Mouse (Mus musculus) heart, postnatal 10 days (tissue): Measurements from ENCODE around the gene Cyp4x1. TPM values are rescaled to one million over a fixed set of nuclear protein-coding genes. Genes with fewer than 3 reads are reported as not detected.
A peak's percentile ranks its signal among the peaks of the same experiment; 100 is the strongest.

ENCODE experiments used
- DNase-seq, 2 experiments: peaks; one replicate each; pipeline ENCODE4 v3.0.0; 2021
- intact Hi-C: fragments of 180-260 bp; cut with DNase I; formaldehyde crosslinking; loops from one replicate; pipeline ENCODE4 v1.15.1; 2025
- total RNA-seq, 2 experiments: library from RNA; stranded (reverse); gene quantifications; 2 replicates each; pipeline ENCODE4 v1.2.3; 2021

Cyp4x1 gene
- total RNA-seq, 2 experiments from 2014 or later: not detected

- intact Hi-C loops: no loop called here
- no peak for DNase-seq
Observed at GRCm38 (mm10) chr4:115091806-115092205, 42.3 kb downstream of the Cyp4x1 start.

- intact Hi-C loops: no loop called here
- no peak for DNase-seq
Observed at GRCm38 (mm10) chr4:115090592-115090991, 43.5 kb downstream of the Cyp4x1 start.

- intact Hi-C loops: loop anchor here (5.0 kb wide), 1 partner anchor 91 kb away; no protein-coding TSS in a partner anchor
- no peak for DNase-seq
Observed at GRCm38 (mm10) chr4:115088611-115089338, 45.3 kb downstream of the Cyp4x1 start, which contains the start of gene Pdzk1ip1. Pdzk1ip1 (plus strand) TSS chr4:115088708.

- intact Hi-C loops: loop anchor here (5.0 kb wide), 1 partner anchor 90 kb away; no protein-coding TSS in a partner anchor
- no peak for DNase-seq
Observed at GRCm38 (mm10) chr4:115086763-115087415, 47.2 kb downstream of the Cyp4x1 start.

- no peak for DNase-seq
- intact Hi-C loops: loop anchor here (5.0 kb wide), 1 partner anchor 89 kb away; no protein-coding TSS in a partner anchor
Observed at GRCm38 (mm10) chr4:115086257-115086656, 47.8 kb downstream of the Cyp4x1 start.

- intact Hi-C loops: loop anchor here (1.0 to 5.0 kb wide), 3 partner anchors 39 to 88 kb away; no protein-coding TSS in a partner anchor
- DNase-seq: peak; percentile 65 to 82
Observed at GRCm38 (mm10) chr4:115085522-115086095, 48.5 kb downstream of the Cyp4x1 start.

GRCm38 (mm10) chr4:115083031-115083430 is 51.0 kb downstream of the Cyp4x1 start:
- DNase-seq: no peak
- intact Hi-C loops: no loop called here

- intact Hi-C loops: no loop called here
- DNase-seq: no peak
Observed at GRCm38 (mm10) chr4:115079821-115080349, 54.2 kb downstream of the Cyp4x1 start.

- intact Hi-C loops: no loop called here
- DNase-seq: peak; percentile 46 to 55
Observed at GRCm38 (mm10) chr4:115078892-115079820, 54.9 kb downstream of the Cyp4x1 start.

GRCm38 (mm10) chr4:115075204-115075915 is 58.7 kb downstream of the Cyp4x1 start:
- intact Hi-C loops: loop anchor here (2.0 kb wide), 1 partner anchor 15 kb away; no protein-coding TSS in a partner anchor
- peak; percentile 50 to 53 for DNase-seq

GRCm38 (mm10) chr4:115074789-115075188 is 59.3 kb downstream of the Cyp4x1 start:
- no peak for DNase-seq
- intact Hi-C loops: loop anchor here (2.0 kb wide), 1 partner anchor 14 kb away; no protein-coding TSS in a partner anchor

GRCm38 (mm10) chr4:115071668-115072067 is 62.4 kb downstream of the Cyp4x1 start:
- no peak for DNase-seq
- intact Hi-C loops: no loop called here

GRCm38 (mm10) chr4:115063518-115064239 is 70.4 kb downstream of the Cyp4x1 start:
- DNase-seq: no peak
- intact Hi-C loops: no loop called here

- intact Hi-C loops: no loop called here
- DNase-seq: peak; percentile 26 to 31
Observed at GRCm38 (mm10) chr4:115062875-115063517, 71.1 kb downstream of the Cyp4x1 start.

- intact Hi-C loops: no loop called here
- no peak for DNase-seq
Observed at GRCm38 (mm10) chr4:115062540-115062874, 71.6 kb downstream of the Cyp4x1 start.

GRCm38 (mm10) chr4:115060753-115061152 is 73.3 kb downstream of the Cyp4x1 start:
- intact Hi-C loops: loop anchor here (2.0 kb wide), 1 partner anchor 14 kb away; no protein-coding TSS in a partner anchor
- DNase-seq: no peak

GRCm38 (mm10) chr4:115059871-115060270 is 74.2 kb downstream of the Cyp4x1 start:
- peak; percentile 29 to 48 for DNase-seq
- intact Hi-C loops: loop anchor here (2.0 to 5.0 kb wide), 2 partner anchors 15 to 153 kb away; partner anchors contain the start of gene Foxd2
